Mouse (Mus musculus) hindbrain, embryonic 12.5 days (tissue): ENCODE measurements around the gene Sh2d6. TPM values are rescaled to one million over a fixed set of nuclear protein-coding genes. Genes with fewer than 3 reads are reported as not detected.
A peak's percentile ranks its signal among the peaks of the same experiment; 100 is the strongest.

Source experiments
- ATAC-seq: fragments of 200-750 bp; cut with Nextera tagmentation; 2 replicates; pipeline ENCODE4 v1.8.0; 2017; ENCODE audit warnings: moderate TSS enrichment; ENCODE audit not compliant: low FRiP score
- H3K27ac ChIP-seq: fragments of 300-500 bp; sonication (generic); 2 replicates; pipeline ENCODE4 v1.5.1; 2016; ENCODE audit warnings: mild to moderate bottlenecking
- H3K27me3 ChIP-seq: fragments of 300-500 bp; sonication (generic); 2 replicates; pipeline ENCODE4 v1.6.1; 2016; ENCODE audit warnings: mild to moderate bottlenecking
- H3K36me3 ChIP-seq: fragments of 300-500 bp; sonication (generic); 2 replicates; pipeline ENCODE4 v1.6.1; 2016; ENCODE audit warnings: mild to moderate bottlenecking
- H3K4me1 ChIP-seq: fragments of 300-500 bp; sonication (generic); 2 replicates; pipeline ENCODE4 v1.6.1; 2016
- H3K4me2 ChIP-seq: fragments of 300-500 bp; sonication (generic); replicated peaks from 2 replicates; pipeline ENCODE4 v1.6.1; 2016; ENCODE audit warnings: mild to moderate bottlenecking
- H3K4me3 ChIP-seq: fragments of 300-500 bp; sonication (generic); 2 replicates; pipeline ENCODE4 v1.5.1; 2016; ENCODE audit warnings: mild to moderate bottlenecking
- H3K9ac ChIP-seq: fragments of 300-500 bp; sonication (generic); 2 replicates; pipeline ENCODE4 v1.6.1; 2016; ENCODE audit warnings: mild to moderate bottlenecking, moderate library complexity
- H3K9me3 ChIP-seq: fragments of 300-500 bp; sonication (generic); replicated peaks from 2 replicates; pipeline ENCODE4 v1.6.1; 2016; ENCODE audit warnings: mild to moderate bottlenecking
- WGBS: fragments of 180-500 bp; shearing (Covaris S2); methylation state at CpG from one replicate; pipeline ENCODE4 v1.1.7; 2016; 5-methylcytosine and 5-hydroxymethylcytosine counted together
- polyA plus RNA-seq: library from polyadenylated mRNA; unstranded; fragments of >200 nt; fragmentation: Nextera tagmentation; extraction: Ambion mirVana; gene quantifications from 2 replicates; pipeline ENCODE4 v1.2.1, GENCODE M21; 2016

Gene Sh2d6
- polyA plus RNA-seq, 1 experiment from 2014 or later = 0.62 TPM

DNA sequence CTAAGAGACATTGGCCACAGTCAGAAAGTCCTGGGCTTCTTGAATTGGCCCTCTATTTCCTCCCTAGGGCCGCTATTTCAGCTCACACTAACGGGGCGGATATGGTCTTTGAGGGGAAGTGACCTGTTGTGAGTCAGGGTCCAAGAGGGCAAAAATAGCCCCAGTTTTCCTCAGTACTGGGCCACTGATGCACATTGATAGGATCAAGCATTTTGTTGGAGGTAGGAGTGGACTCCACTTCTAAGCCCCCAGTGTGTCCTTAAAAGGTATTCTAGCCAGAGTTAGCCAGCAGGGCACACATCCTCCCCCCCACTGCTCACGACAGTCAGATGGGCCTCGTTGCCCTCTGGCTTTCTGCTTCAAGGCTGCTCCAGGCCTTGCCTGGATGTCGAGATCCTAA lies 28.5 kb upstream of the Sh2d6 start:
- H3K36me3 ChIP-seq = no peaks in the 10 kb centered on the region
- H3K9me3 ChIP-seq = no peaks in the 10 kb centered on the region
- H3K4me2 ChIP-seq = no peak overlapping the region
- no peak overlapping the region for H3K4me3 ChIP-seq
- no peak overlapping the region for H3K27ac ChIP-seq
- 65% methylated on average over 6 of the region's 6 CpGs for WGBS
- H3K9ac ChIP-seq = no peak overlapping the region
- H3K4me1 ChIP-seq = peaks cover 18% of the 10 kb centered on the region
- ATAC-seq = no peak
- no peaks in the 10 kb centered on the region for H3K27me3 ChIP-seq

GRCm38 (mm10) chr6:72549041-72549580 lies 27.6 kb upstream of the Sh2d6 start:
- H3K27ac ChIP-seq = no peak overlapping the region
- no peak overlapping the region for H3K9ac ChIP-seq
- ATAC-seq = no peak
- no peaks in the 10 kb centered on the region for H3K9me3 ChIP-seq
- H3K4me3 ChIP-seq = no peak overlapping the region
- WGBS = 69% methylated on average over 9 of the region's 9 CpGs
- 0 out of 2 replicates have a peak, but pooled peaks cover 2% of the 10 kb centered on the region for H3K27me3 ChIP-seq
- no peaks in the 10 kb centered on the region for H3K36me3 ChIP-seq
- no peak overlapping the region for H3K4me2 ChIP-seq
- peaks cover 18% of the 10 kb centered on the region for H3K4me1 ChIP-seq

DNA sequence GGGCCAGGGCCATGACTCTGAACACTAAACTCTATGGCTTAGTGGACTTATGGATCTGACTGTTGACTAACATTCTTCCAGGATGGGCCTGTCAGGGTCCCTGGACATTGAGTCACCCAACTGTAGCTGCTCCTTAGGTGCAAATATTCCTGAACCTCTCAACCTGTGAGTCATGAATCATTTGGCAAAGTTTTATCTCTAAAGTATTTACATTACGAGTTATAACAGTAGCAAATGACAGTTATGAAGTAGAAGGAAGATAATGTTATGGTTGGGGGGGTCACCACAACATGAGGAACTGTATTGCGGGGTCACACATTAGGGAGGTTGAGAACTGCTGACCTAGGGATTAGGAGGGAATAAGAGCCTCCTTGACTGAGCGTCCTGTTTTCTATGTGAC lies 26.4 kb upstream of the Sh2d6 start:
- H3K9me3 ChIP-seq = no peaks in the 10 kb centered on the region

GRCm38 (mm10) chr6:72547121-72547520 lies 25.6 kb upstream of the Sh2d6 start:
- Histone ChIP-seq H3K9ac (no peak overlapping the region), H3K4me2 (no peak overlapping the region), H3K4me3 (no peak overlapping the region), H3K9me3 (no peaks in the 10 kb centered on the region), H3K27ac (no peak overlapping the region), H3K27me3 (0 out of 2 replicates have a peak, but pooled peaks cover 2% of the 10 kb centered on the region), H3K4me1 (peaks cover 5% of the 10 kb centered on the region), H3K36me3 (no peaks in the 10 kb centered on the region)
- WGBS = 96% methylated on average over 2 of the region's 2 CpGs
- ATAC-seq = no peak

More for the DNA sequence above, 26.4 kb upstream of the Sh2d6 start:
- no peak overlapping the region for H3K4me2 ChIP-seq
- ATAC-seq = no peak
- H3K4me1 ChIP-seq = peaks cover 11% of the 10 kb centered on the region
- no peak overlapping the region for H3K4me3 ChIP-seq
- WGBS = 96% methylated on average over 3 of the region's 3 CpGs
- H3K27me3 ChIP-seq = 0 out of 2 replicates have a peak, but pooled peaks cover 2% of the 10 kb centered on the region
- no peaks in the 10 kb centered on the region for H3K36me3 ChIP-seq
- H3K9ac ChIP-seq = no peak overlapping the region
- no peak overlapping the region for H3K27ac ChIP-seq

GRCm38 (mm10) chr6:72545377-72545776 lies 23.9 kb upstream of the Sh2d6 start:
- no peak overlapping the region for H3K27ac ChIP-seq
- H3K27me3 ChIP-seq = 0 out of 2 replicates have a peak, but pooled peaks cover 2% of the 10 kb centered on the region
- H3K36me3 ChIP-seq = no peaks in the 10 kb centered on the region
- H3K4me1 ChIP-seq = 0 out of 2 replicates have a peak, but pooled peaks cover 3% of the 10 kb centered on the region
- H3K9ac ChIP-seq = no peak overlapping the region
- WGBS = 51% methylated on average over 7 of the region's 7 CpGs
- no peak overlapping the region for H3K4me2 ChIP-seq
- no peak for ATAC-seq
- H3K4me3 ChIP-seq = no peak overlapping the region
- H3K9me3 ChIP-seq = no peaks in the 10 kb centered on the region

DNA sequence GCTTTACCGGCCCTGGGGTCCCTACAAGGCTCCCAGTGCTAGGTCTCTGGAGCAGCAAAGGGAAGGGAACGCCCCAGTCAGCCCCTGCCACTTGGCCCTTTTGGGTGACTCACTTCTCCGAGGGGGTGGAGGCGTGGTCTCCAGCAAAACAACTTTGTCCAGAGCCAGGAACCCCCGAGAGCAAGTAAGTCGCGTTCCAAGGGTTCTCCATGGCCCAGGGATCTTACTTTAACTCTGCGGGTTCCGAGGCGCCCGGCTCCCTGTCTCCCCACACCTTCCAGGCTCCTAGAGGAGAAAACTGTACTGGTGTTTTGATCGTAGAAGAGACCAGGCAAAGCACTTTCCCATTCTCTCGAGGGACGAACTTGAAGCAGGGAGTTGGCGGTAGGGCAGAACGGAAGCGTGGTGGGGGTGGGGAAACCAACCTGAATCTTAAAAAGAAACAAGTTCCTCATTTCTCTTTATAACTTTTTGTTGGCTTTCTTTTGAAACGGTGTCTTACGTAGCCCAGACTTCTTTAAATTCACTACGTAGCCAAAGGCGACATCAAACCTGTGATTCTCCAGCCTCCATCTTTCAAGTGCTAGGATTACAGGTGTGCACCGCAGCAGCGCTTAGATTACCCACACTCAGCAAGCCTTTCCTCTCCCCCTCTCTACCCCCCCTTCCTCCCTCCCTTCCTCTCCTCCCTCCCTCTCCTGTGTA lies 22.9 kb upstream of the Sh2d6 start, which contains the start of gene Capg:
TSS of gene Capg (plus strand) at position 109 of the 705 bp plus-strand sequence.
- Histone ChIP-seq H3K27me3 (0 out of 2 replicates have a peak, but pooled peaks cover 2% of the 10 kb centered on the region), H3K36me3 (no peaks in the 10 kb centered on the region), H3K9ac (no peak within 1 kb of the TSS), H3K27ac (0 out of 2 replicates have a peak within 1 kb of the TSS, but pooled peaks have one; percentile 31), H3K9me3 (no peaks in the 10 kb centered on the region), H3K4me1 (0 out of 2 replicates have a peak, but pooled peaks cover 3% of the 10 kb centered on the region), H3K4me3 (0 out of 2 replicates have a peak within 1 kb of the TSS, but pooled peaks have one; percentile 12), H3K4me2 (peak within 1 kb of the TSS; percentile 22)
- 13% methylated on average over 23 of the region's 23 CpGs for WGBS
- ATAC-seq = no peak

DNA sequence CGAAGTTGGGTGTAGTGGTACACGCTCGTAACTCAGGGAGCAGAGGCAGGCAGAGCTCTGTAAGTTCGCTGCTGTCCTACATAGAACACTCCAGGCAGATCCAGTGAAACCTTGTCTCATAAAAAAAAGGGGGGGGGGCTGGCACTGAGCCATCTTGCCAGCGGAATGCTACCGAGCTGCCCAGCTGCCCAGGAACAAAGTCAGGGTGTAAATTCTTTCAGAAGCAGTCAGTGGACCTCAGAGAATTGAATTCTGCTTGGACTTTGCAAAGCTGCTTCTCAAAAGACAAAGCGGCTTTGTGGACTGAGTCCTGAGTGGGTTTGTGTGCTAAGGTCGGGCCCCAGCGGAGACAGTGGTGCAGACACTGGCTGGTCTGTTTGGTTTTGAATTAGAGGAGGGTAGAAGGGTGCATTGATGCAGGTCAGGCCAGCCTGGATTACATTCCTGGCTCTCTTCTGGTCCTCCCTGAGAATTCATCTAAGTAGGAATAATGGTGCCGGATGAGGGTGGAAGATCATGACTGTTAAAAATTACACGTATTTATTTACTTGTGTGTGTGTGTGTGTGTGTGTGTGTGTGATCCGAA lies 21.9 kb upstream of the Sh2d6 start:
- H3K4me3 ChIP-seq = no peak overlapping the region
- no peak overlapping the region for H3K4me2 ChIP-seq
- no peak for ATAC-seq
- no peaks in the 10 kb centered on the region for H3K9me3 ChIP-seq
- no peak overlapping the region for H3K9ac ChIP-seq
- H3K27me3 ChIP-seq = 0 out of 2 replicates have a peak, but pooled peaks cover 2% of the 10 kb centered on the region
- no peaks in the 10 kb centered on the region for H3K36me3 ChIP-seq
- 74% methylated on average over 12 of the region's 12 CpGs for WGBS
- H3K27ac ChIP-seq = 0 out of 2 replicates have a peak overlapping the region, but pooled peaks have one; percentile 31
- H3K4me1 ChIP-seq = peaks cover 8% of the 10 kb centered on the region

- 2% methylated on average over 16 of the region's 16 CpGs for WGBS
Observed at GRCm38 (mm10) chr6:72538562-72539031, 17.1 kb upstream of the Sh2d6 start.

DNA sequence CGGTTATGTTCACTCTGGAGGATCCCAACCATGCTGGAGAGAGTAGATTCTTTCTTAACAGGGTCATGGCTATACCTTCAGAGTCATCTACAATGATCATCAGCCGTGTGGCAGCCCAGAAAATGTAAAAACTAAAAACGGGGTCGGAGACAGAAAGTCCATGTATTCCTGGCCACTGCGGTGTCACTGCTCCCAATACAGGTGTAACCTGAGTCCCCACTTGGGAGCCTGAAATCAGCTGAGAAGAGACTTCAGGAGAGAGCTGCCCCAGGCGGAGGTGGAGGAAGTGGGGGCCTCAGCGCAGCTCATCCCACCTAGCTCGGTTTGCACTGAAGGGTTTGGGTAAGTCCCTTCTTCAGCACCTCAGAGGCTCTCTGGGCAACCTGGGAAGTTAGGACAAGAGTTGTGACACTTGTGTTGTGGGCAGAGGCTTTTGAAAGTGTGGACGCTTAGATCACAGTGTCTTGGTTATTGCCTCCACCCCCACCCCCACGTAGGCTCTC lies 16.5 kb upstream of the Sh2d6 start:
- 48% methylated on average over 10 of the region's 10 CpGs for WGBS
- H3K27ac ChIP-seq = no peak overlapping the region
- peak overlapping the region; percentile 68 for H3K9ac ChIP-seq
- no peaks in the 10 kb centered on the region for H3K36me3 ChIP-seq
- peak overlapping the region; percentile 58 for H3K4me2 ChIP-seq
- H3K27me3 ChIP-seq = no peaks in the 10 kb centered on the region
- peak overlapping the region; percentile 46 for H3K4me3 ChIP-seq
- peaks cover 12% of the 10 kb centered on the region for H3K4me1 ChIP-seq
- H3K9me3 ChIP-seq = no peaks in the 10 kb centered on the region
- no peak for ATAC-seq

More at GRCm38 (mm10) chr6:72538562-72539031, 17.1 kb upstream of the Sh2d6 start:
- Histone ChIP-seq H3K4me1 (peaks cover 12% of the 10 kb centered on the region), H3K36me3 (no peaks in the 10 kb centered on the region), H3K9ac (peak overlapping the region; percentile 68), H3K4me2 (peak overlapping the region; percentile 58), H3K9me3 (no peaks in the 10 kb centered on the region), H3K27me3 (no peaks in the 10 kb centered on the region), H3K27ac (no peak overlapping the region), H3K4me3 (peak overlapping the region; percentile 46)
- peak; percentile 93 for ATAC-seq

GRCm38 (mm10) chr6:72535165-72535564 lies 13.7 kb upstream of the Sh2d6 start:
- Histone ChIP-seq H3K4me1 (peaks cover 20% of the 10 kb centered on the region), H3K9me3 (no peaks in the 10 kb centered on the region), H3K27ac (no peak overlapping the region), H3K4me3 (no peak overlapping the region), H3K36me3 (no peaks in the 10 kb centered on the region), H3K4me2 (peak overlapping the region; percentile 37; the same call in 1 of the 2 replicates), H3K27me3 (no peaks in the 10 kb centered on the region), H3K9ac (no peak overlapping the region)
- ATAC-seq = no peak
- WGBS = 4% methylated on average over 9 of the region's 9 CpGs

GRCm38 (mm10) chr6:72534035-72534809 lies 12.7 kb upstream of the Sh2d6 start:
- Histone ChIP-seq H3K4me3 (no peak overlapping the region), H3K27me3 (no peaks in the 10 kb centered on the region), H3K9ac (no peak overlapping the region), H3K36me3 (no peaks in the 10 kb centered on the region), H3K4me2 (no peak overlapping the region), H3K9me3 (no peaks in the 10 kb centered on the region), H3K27ac (peak overlapping the region; percentile 18; the same call in 1 of the 2 replicates), H3K4me1 (peaks cover 20% of the 10 kb centered on the region)
- peak; percentile 64 for ATAC-seq
- 37% methylated on average over 9 of the region's 9 CpGs for WGBS
